Mouse (Mus musculus): Measurements from ENCODE around the gene Gm3594. TPM values are rescaled to one million over a fixed set of nuclear protein-coding genes. Genes with fewer than 3 reads are reported as not detected.

The Gm3594 gene
- not detected in 2 replicates for polyA plus RNA-seq (2015; fragmentation: Nextera tagmentation; extraction: Ambion mirVana)

GRCm38 (mm10) chr14:6444511-6444910, at the start of gene Gm3594:
Gene Gm3594 (minus strand): TSS chr14:6444611.

GRCm38 (mm10) chr14:6412382-6412781, 32.0 kb downstream of the Gm3594 start, which contains the start of gene Gm3591:
Gene Gm3591 (minus strand): TSS chr14:6412482.

GRCm38 (mm10) chr14:6390219-6390618, 54.2 kb downstream of the Gm3594 start, which contains the start of gene Gm16440:
Gene Gm16440 (minus strand): TSS chr14:6390319.

Other genes with a start within 250 kb of the Gm3594 start
- not detected in 2 replicates for gene Gm21560, start 225.3 kb downstream of the Gm3594 start, polyA plus RNA-seq (2015; fragmentation: Nextera tagmentation; extraction: Ambion mirVana)
- gene Gm3411, start 157.4 kb downstream of the Gm3594 start, polyA plus RNA-seq (2015; fragmentation: Nextera tagmentation; extraction: Ambion mirVana), result 0.17 and 0.35 TPM in 2 replicates
- not detected in 2 replicates for gene Gm21103, start 139.8 kb downstream of the Gm3594 start, polyA plus RNA-seq (2015; fragmentation: Nextera tagmentation; extraction: Ambion mirVana)
- gene Gm3618, start 100.9 kb downstream of the Gm3594 start, polyA plus RNA-seq (2015; fragmentation: Nextera tagmentation; extraction: Ambion mirVana), result not detected in 2 replicates
- gene Gm16440, start 54.3 kb downstream of the Gm3594 start, polyA plus RNA-seq (2015; fragmentation: Nextera tagmentation; extraction: Ambion mirVana), result not detected in 2 replicates
- 0.65 TPM in 1 of 2 replicates, not detected in the other for gene Gm3591, start 32.1 kb downstream of the Gm3594 start, polyA plus RNA-seq (2015; fragmentation: Nextera tagmentation; extraction: Ambion mirVana)
- gene Gm8356, start 92.7 kb upstream of the Gm3594 start, polyA plus RNA-seq (2015; fragmentation: Nextera tagmentation; extraction: Ambion mirVana), result not detected in 2 replicates
- gene Gm3629, start 146.0 kb upstream of the Gm3594 start, polyA plus RNA-seq (2015; fragmentation: Nextera tagmentation; extraction: Ambion mirVana), result not detected in 2 replicates
- gene Gm3460, start 177.8 kb upstream of the Gm3594 start, polyA plus RNA-seq (2015; fragmentation: Nextera tagmentation; extraction: Ambion mirVana), result not detected in 2 replicates
- not detected in 2 replicates for gene Gm10251, start 239.6 kb upstream of the Gm3594 start, polyA plus RNA-seq (2015; fragmentation: Nextera tagmentation; extraction: Ambion mirVana)